Mouse (Mus musculus) neural tube, postnatal 0 days (tissue): ENCODE measurements around the gene 1700102P08Rik. TPM values are rescaled to one million over a fixed set of nuclear protein-coding genes. Genes with fewer than 3 reads are reported as not detected.

Experiments
- polyA plus RNA-seq: library from polyadenylated mRNA; unstranded; fragments of >200 nt; fragmentation: Nextera tagmentation; extraction: Ambion mirVana; gene quantifications from 2 replicates; pipeline ENCODE4 v1.2.1, GENCODE M21; 2015

Gene 1700102P08Rik
- polyA plus RNA-seq = 0.32 and 1.1 TPM in 2 replicates

GRCm38 (mm10) chr9:108392676-108393075, at the start of gene 1700102P08Rik:
Gene 1700102P08Rik, plus strand, starts transcription at chr9:108392805.

GRCm38 (mm10) chr9:108347540-108348289, 44.9 kb upstream of the 1700102P08Rik start, which contains the start of gene Usp4:
Gene Usp4, plus strand, starts transcription at chr9:108347853.

DNA sequence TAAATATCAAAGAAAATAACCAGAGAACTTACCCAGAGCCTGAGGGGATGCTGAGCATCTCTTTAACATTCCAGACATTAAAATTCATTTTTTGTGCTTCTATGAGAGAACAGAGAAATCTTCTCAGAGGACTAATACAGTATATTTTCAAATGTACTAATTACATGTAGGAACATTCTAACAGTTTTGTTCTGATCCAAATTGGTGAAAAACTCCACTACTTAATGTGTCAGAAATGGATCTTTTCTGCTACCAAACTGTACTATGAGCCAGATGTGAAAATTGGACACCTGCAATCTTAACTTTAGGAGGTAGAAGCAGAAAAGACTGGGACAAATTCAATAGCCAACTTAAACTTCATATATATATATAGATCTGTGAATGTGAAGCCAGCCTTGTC, 35.8 kb downstream of the 1700102P08Rik start, which contains the start of gene Ccdc36:
Gene Ccdc36, minus strand, starts transcription at position 101 of the 400 bp plus-strand sequence.

GRCm38 (mm10) chr9:108436182-108436581, 43.6 kb downstream of the 1700102P08Rik start, which contains the start of gene BC048562:
Gene BC048562, plus strand, starts transcription at chr9:108436482.

Other genes starting within 250 kb of the 1700102P08Rik start
- 8.2 and 11.6 TPM in 2 replicates for gene Bsn, start 202.4 kb upstream of the 1700102P08Rik start, polyA plus RNA-seq
- 74.1 and 75.7 TPM in 2 replicates for gene Dag1, start 128.8 kb upstream of the 1700102P08Rik start, polyA plus RNA-seq
- gene Nicn1, start 102.4 kb upstream of the 1700102P08Rik start, polyA plus RNA-seq = 112 and 121 TPM in 2 replicates
- gene Amt, start 96.0 kb upstream of the 1700102P08Rik start, polyA plus RNA-seq = 30.6 and 33.3 TPM in 2 replicates
- 249 and 260 TPM in 2 replicates for gene Rhoa, start 86.7 kb upstream of the 1700102P08Rik start, polyA plus RNA-seq
- gene Tcta, start 86.6 kb upstream of the 1700102P08Rik start, polyA plus RNA-seq = 69.9 and 77.0 TPM in 2 replicates
- gene Gpx1, start 53.9 kb upstream of the 1700102P08Rik start, polyA plus RNA-seq = 433 and 522 TPM in 2 replicates
- gene Usp4, start 45.0 kb upstream of the 1700102P08Rik start, polyA plus RNA-seq = 72.1 and 82.6 TPM in 2 replicates
- gene Ccdc36, start 35.7 kb downstream of the 1700102P08Rik start, polyA plus RNA-seq = 1.4 and 1.6 TPM in 2 replicates
- not detected in 2 replicates for gene BC048562, start 43.7 kb downstream of the 1700102P08Rik start, polyA plus RNA-seq
- gene Ccdc71, start 67.7 kb downstream of the 1700102P08Rik start, polyA plus RNA-seq = 47.1 and 52.8 TPM in 2 replicates
- gene Klhdc8b, start 68.8 kb downstream of the 1700102P08Rik start, polyA plus RNA-seq = 46.3 and 48.3 TPM in 2 replicates
- gene Lamb2, start 86.9 kb downstream of the 1700102P08Rik start, polyA plus RNA-seq = 16.0 and 18.2 TPM in 2 replicates
- gene Usp19, start 97.8 kb downstream of the 1700102P08Rik start, polyA plus RNA-seq = 47.0 and 53.7 TPM in 2 replicates
- 52.8 and 54.8 TPM in 2 replicates for gene Qars, start 114.9 kb downstream of the 1700102P08Rik start, polyA plus RNA-seq
- 74.5 and 75.7 TPM in 2 replicates for gene Qrich1, start 124.0 kb downstream of the 1700102P08Rik start, polyA plus RNA-seq
- gene Impdh2, start 167.5 kb downstream of the 1700102P08Rik start, polyA plus RNA-seq = 102 and 104 TPM in 2 replicates
- 93.4 and 94.7 TPM in 2 replicates for gene Ndufaf3, start 174.6 kb downstream of the 1700102P08Rik start, polyA plus RNA-seq
- 240 and 273 TPM in 2 replicates for gene Dalrd3, start 177.1 kb downstream of the 1700102P08Rik start, polyA plus RNA-seq
- 215 and 248 TPM in 2 replicates for gene Wdr6, start 185.9 kb downstream of the 1700102P08Rik start, polyA plus RNA-seq
- gene P4htm, start 204.9 kb downstream of the 1700102P08Rik start, polyA plus RNA-seq = 48.8 and 51.4 TPM in 2 replicates